Mouse (Mus musculus): ENCODE data around the gene Bcar1. TPM values are rescaled to one million over a fixed set of nuclear protein-coding genes. Genes with fewer than 3 reads are reported as not detected.

Gene Bcar1
- polyA plus RNA-seq, 1 experiment, result 14.0 TPM

DNA sequence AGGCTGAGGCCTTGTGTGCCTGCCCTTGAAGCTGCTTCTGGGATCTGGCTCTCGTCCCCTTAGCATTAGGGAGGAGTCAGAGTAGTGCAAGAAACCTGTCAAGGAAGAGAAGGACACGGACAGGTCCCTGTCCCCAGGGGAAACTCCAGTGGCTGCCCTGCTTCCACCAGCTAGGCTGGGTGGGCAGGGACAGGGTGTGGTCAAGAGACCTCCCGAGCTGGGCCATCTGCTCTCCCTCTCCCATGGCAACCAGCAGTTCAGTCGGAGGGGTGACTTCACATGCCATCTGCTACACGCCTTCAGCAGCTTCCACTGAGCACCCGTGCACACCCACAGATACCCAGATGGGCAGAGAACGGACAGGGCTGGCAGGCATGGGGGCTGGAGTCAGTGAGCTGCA is 7.3 kb downstream of the Bcar1 start:
- peaks cover 11% of the 10 kb centered on the region; the same call in 1 of the 2 replicates for H3K27me3 ChIP-seq (ENCODE audit: control insufficient read depth, insufficient read depth, low read length)
- H3K4me1 ChIP-seq (replicated peaks; ENCODE audit: control insufficient read depth, insufficient read depth, low read length), result peaks cover 7% of the 10 kb centered on the region
- WGBS, result 77% methylated on average over 7 of the region's 7 CpGs
- H3K4me3 ChIP-seq (ENCODE audit: control insufficient read depth, insufficient read depth, low read length), result no peak overlapping the region
- no peak for TF ChIP-seq POLR2A (IDR thresholded peaks at IDR 0.05; ENCODE audit: control insufficient read depth, extremely low read depth, insufficient read depth, low read length, poor library complexity)
- TF ChIP-seq CTCF (IDR thresholded peaks at IDR 0.05; ENCODE audit: borderline replicate concordance, control insufficient read depth, extremely low read depth, insufficient read depth, low read length, poor library complexity), result no peak
- DNase-seq, result no peak
- H3K36me3 ChIP-seq (ENCODE audit: control insufficient read depth, insufficient read depth, low read length), result no peaks in the 10 kb centered on the region
- H3K27ac ChIP-seq (ENCODE audit: control insufficient read depth, insufficient read depth, low read length), result no peak overlapping the region

DNA sequence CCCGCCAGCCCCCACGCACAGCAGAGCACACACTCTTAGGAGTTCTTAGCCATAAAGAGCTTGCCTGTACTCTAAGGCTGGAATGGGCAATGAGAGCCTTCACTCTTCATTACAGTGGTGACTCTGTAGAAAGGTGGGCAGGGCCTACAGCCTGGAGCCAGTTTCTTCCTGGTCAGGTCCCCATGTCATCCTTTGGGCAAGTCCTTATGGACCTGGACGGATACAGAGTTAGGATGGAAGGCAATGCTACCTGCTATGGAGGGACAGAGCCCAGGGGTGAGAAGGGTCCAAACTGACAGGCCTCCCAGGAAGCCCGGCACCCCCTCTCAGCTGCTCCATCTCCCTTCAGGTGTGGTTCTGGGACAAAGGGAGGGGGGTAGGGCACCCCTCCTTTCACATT is 7.8 kb downstream of the Bcar1 start:
- no peak overlapping the region for H3K4me3 ChIP-seq (ENCODE audit: control insufficient read depth, insufficient read depth, low read length)
- no peaks in the 10 kb centered on the region for H3K36me3 ChIP-seq (ENCODE audit: control insufficient read depth, insufficient read depth, low read length)
- no peak for DNase-seq
- TF ChIP-seq CTCF (IDR thresholded peaks at IDR 0.05; ENCODE audit: borderline replicate concordance, control insufficient read depth, extremely low read depth, insufficient read depth, low read length, poor library complexity) (no peak), POLR2A (IDR thresholded peaks at IDR 0.05; ENCODE audit: control insufficient read depth, extremely low read depth, insufficient read depth, low read length, poor library complexity) (no peak)
- H3K27me3 ChIP-seq (ENCODE audit: control insufficient read depth, insufficient read depth, low read length), result peaks cover 15% of the 10 kb centered on the region; the same call in 1 of the 2 replicates
- WGBS, result 84% methylated on average over 4 of the region's 4 CpGs
- H3K4me1 ChIP-seq (replicated peaks; ENCODE audit: control insufficient read depth, insufficient read depth, low read length), result peaks cover 10% of the 10 kb centered on the region
- no peak overlapping the region for H3K27ac ChIP-seq (ENCODE audit: control insufficient read depth, insufficient read depth, low read length)

DNA sequence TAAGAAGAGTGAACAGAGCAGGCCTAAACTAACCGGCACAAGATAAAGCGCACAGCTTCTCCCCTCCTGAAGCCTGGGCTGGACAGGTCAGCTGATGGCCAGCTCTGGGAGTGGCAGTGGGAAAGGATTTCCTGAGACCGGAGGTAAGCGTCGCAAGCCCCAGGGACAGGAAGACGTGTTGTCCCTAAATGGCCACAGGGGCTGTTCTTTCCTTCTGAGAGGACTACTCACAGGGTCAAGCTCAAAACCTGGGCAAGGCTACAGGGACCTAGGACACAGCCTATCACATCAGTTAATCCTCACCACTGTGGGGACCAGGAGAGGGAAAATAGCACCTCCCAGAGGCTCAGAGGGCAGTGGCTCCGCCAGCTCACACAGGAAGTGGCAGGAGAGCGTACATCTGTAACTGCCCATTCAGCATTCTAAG is 8.3 kb downstream of the Bcar1 start:
- peaks cover 15% of the 10 kb centered on the region; the same call in 1 of the 2 replicates for H3K27me3 ChIP-seq (ENCODE audit: control insufficient read depth, insufficient read depth, low read length)
- H3K36me3 ChIP-seq (ENCODE audit: control insufficient read depth, insufficient read depth, low read length), result no peaks in the 10 kb centered on the region
- no peak overlapping the region for H3K27ac ChIP-seq (ENCODE audit: control insufficient read depth, insufficient read depth, low read length)
- TF ChIP-seq CTCF (IDR thresholded peaks at IDR 0.05; ENCODE audit: borderline replicate concordance, control insufficient read depth, extremely low read depth, insufficient read depth, low read length, poor library complexity) (no peak), POLR2A (IDR thresholded peaks at IDR 0.05; ENCODE audit: control insufficient read depth, extremely low read depth, insufficient read depth, low read length, poor library complexity) (no peak)
- H3K4me3 ChIP-seq (ENCODE audit: control insufficient read depth, insufficient read depth, low read length), result no peak overlapping the region
- H3K4me1 ChIP-seq (replicated peaks; ENCODE audit: control insufficient read depth, insufficient read depth, low read length), result peaks cover 10% of the 10 kb centered on the region
- WGBS, result 55% methylated on average over 8 of the region's 8 CpGs
- DNase-seq, result no peak

DNA sequence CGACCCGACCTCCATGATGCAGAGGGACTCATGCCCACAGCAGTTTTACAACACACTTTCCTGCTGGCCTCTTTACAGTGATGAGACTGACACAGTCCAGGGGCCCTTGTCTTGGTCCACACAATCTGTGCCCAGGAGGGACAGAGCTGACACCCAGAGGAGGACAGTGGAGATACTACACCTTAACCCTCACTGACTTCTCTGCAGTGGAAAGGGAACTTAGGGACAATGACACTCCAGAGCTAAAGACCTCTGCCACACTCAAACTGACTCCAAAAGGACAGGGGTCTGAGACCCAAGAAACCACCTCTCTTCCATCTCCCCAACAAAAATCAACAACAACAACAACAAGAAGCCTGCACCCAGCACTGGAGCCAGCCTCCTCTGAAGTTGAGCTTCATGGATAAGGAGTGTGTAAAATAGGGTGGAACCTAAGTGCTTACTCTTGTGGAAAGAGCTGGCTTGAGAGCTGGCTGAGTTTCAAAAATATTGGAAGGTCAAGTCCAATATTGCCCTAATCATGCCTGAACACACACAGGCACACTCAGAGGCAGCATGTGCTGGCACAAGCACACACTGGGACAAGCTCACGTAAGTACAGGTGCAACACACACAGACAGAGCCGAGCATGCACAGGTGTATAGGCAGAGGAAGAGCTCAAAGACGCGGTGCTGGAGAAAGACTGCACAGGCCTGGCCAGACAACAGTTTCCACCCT is 9.2 kb downstream of the Bcar1 start:
- Histone ChIP-seq H3K36me3 (ENCODE audit: control insufficient read depth, insufficient read depth, low read length) (no peaks in the 10 kb centered on the region), H3K27me3 (ENCODE audit: control insufficient read depth, insufficient read depth, low read length) (peaks cover 15% of the 10 kb centered on the region; the same call in 1 of the 2 replicates), H3K27ac (ENCODE audit: control insufficient read depth, insufficient read depth, low read length) (no peak overlapping the region), H3K4me1 (replicated peaks; ENCODE audit: control insufficient read depth, insufficient read depth, low read length) (peaks cover 10% of the 10 kb centered on the region), H3K4me3 (ENCODE audit: control insufficient read depth, insufficient read depth, low read length) (no peak overlapping the region)
- no peak for TF ChIP-seq POLR2A (IDR thresholded peaks at IDR 0.05; ENCODE audit: control insufficient read depth, extremely low read depth, insufficient read depth, low read length, poor library complexity)
- no peak for TF ChIP-seq CTCF (IDR thresholded peaks at IDR 0.05; ENCODE audit: borderline replicate concordance, control insufficient read depth, extremely low read depth, insufficient read depth, low read length, poor library complexity)
- no peak for DNase-seq
- WGBS, result 58% methylated on average over 6 of the region's 6 CpGs

DNA sequence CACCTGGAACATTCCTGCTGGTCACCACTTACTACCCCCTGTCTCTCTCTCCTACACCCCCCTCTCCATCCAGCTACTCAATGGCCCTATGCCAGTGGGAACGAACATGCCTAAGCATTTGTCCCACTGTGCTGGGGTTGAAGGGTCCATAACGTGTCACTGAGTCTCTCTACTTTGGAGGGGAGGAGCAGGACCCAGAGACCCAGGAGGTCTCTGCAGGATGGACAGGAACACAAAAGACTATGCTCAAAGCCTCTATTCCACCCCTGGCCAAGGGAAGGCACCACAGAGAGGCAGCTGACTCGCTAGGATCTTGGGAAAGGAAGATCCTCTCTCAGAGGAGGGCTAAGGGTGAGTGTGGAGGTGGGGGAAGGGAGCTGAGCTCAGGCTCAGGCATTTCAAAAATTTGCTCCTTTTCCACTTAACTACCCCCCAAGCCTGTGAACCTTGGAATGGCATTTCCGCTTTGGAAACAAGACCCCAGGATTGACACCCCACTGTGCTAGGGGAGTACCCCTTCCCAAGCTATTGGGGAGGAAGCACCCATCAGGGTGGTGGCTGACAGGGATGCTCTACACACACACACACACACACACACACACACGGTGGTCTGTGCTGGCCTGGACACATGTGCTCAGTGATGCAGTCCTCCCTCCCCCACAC is 9.9 kb downstream of the Bcar1 start:
- Histone ChIP-seq H3K4me1 (replicated peaks; ENCODE audit: control insufficient read depth, insufficient read depth, low read length) (peaks cover 10% of the 10 kb centered on the region), H3K27me3 (ENCODE audit: control insufficient read depth, insufficient read depth, low read length) (peaks cover 15% of the 10 kb centered on the region; the same call in 1 of the 2 replicates), H3K27ac (ENCODE audit: control insufficient read depth, insufficient read depth, low read length) (no peak overlapping the region), H3K4me3 (ENCODE audit: control insufficient read depth, insufficient read depth, low read length) (no peak overlapping the region), H3K36me3 (ENCODE audit: control insufficient read depth, insufficient read depth, low read length) (no peaks in the 10 kb centered on the region)
- no peak for DNase-seq
- WGBS, result 32% methylated on average over 5 of the region's 5 CpGs
- TF ChIP-seq CTCF (IDR thresholded peaks at IDR 0.05; ENCODE audit: borderline replicate concordance, control insufficient read depth, extremely low read depth, insufficient read depth, low read length, poor library complexity) (no peak), POLR2A (IDR thresholded peaks at IDR 0.05; ENCODE audit: control insufficient read depth, extremely low read depth, insufficient read depth, low read length, poor library complexity) (no peak)

DNA sequence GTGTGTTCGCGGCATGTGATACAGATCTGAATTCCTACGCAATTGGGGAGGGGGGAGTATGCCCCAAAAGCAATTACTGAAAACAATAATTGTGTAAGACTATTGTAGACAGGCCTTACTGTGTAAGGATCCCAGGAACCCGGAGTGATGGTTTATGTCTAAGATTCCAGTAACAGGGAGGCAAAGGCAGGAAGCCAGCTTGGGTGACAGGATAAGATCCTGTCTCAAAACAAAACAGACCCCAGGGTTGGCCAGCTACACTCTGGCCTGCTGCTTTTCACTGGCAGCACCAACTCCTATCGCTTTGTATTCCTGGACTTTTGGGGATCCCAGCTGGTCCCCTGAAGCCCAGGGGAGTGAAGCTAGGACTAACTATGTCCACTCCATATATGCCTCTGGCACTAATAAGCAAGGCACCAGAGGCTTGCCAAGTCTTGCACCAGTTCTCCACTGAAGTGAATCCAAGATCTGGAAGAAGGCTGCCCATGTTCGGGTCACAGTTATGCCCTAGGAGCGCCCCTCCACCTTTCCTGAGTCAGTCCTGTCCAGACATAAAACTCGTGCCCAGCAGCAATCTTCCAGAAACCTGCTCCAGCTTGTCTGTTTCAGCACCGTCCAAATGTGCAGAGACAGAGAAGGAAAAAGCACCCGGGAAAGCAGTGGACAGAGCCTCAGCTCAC is 11.1 kb downstream of the Bcar1 start:
- no peaks in the 10 kb centered on the region for H3K36me3 ChIP-seq (ENCODE audit: control insufficient read depth, insufficient read depth, low read length)
- peaks cover 15% of the 10 kb centered on the region; the same call in 1 of the 2 replicates for H3K27me3 ChIP-seq (ENCODE audit: control insufficient read depth, insufficient read depth, low read length)
- H3K4me1 ChIP-seq (replicated peaks; ENCODE audit: control insufficient read depth, insufficient read depth, low read length), result peaks cover 10% of the 10 kb centered on the region
- DNase-seq, result no peak
- H3K4me3 ChIP-seq (ENCODE audit: control insufficient read depth, insufficient read depth, low read length), result peak overlapping the region; percentile 46
- H3K27ac ChIP-seq (ENCODE audit: control insufficient read depth, insufficient read depth, low read length), result no peak overlapping the region
- TF ChIP-seq CTCF (IDR thresholded peaks at IDR 0.05; ENCODE audit: borderline replicate concordance, control insufficient read depth, extremely low read depth, insufficient read depth, low read length, poor library complexity) (no peak), POLR2A (IDR thresholded peaks at IDR 0.05; ENCODE audit: control insufficient read depth, extremely low read depth, insufficient read depth, low read length, poor library complexity) (no peak)
- 33% methylated on average over 10 of the region's 10 CpGs for WGBS
